Mouse (Mus musculus): ENCODE results near the gene Flcn. TPM values are rescaled to one million over a fixed set of nuclear protein-coding genes. Genes with fewer than 3 reads are reported as not detected.

Gene Flcn
- polyA plus RNA-seq, 1 experiment from 2014 or later: 32.6 TPM

DNA sequence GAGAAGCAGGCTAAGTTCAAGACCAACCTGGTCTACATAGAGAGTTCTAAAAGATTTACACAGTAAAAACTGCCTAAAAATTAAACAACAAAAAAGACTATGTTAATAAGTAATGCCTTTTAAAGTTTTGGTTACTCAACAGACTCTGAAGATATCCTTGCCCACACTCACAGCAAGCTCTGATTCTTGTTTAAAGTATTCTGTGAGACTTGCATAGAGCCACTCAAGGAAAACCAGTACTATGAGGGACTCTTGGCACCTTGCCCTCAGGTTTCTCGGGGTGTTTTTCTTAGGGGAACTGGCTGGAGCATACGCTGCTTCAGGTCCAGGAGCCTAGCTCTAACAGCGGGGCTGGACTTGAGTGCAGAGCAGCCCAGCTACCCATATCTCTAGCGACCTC is 30.4 kb downstream of the Flcn start:
- Histone ChIP-seq H3K9ac (no peak overlapping the region), H3K27me3 (no peaks in the 10 kb centered on the region), H3K9me3 (replicated peaks) (no peaks in the 10 kb centered on the region), H3K4me3 (no peak overlapping the region), H3K4me1 (replicated peaks) (peaks cover 14% of the 10 kb centered on the region), H3K27ac (no peak overlapping the region), H3K4me2 (no peak overlapping the region), H3K36me3 (peaks cover 38% of the 10 kb centered on the region)
- 73% methylated on average over 4 of the region's 4 CpGs for WGBS
- no peak for ATAC-seq (replicated peaks; ENCODE audit: insufficient number of reproducible peaks, insufficient read depth, low FRiP score, low read depth)

DNA sequence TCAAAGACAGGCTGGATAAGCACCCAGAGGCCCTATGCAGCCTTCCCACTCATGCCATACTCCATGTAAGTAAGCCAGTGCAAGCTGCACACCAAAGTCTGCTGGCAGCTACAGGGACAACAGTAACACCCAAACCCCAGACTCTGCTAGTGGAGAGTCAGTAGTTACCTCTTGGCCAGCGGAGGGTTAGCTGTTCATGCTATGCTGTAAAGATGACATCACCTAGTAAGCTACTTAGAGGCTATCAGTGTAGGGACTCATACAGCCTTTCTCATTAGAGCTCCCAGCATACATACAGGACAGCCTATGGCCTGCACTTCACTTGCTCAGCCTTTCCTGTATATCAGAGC is 31.0 kb downstream of the Flcn start:
- H3K4me2 ChIP-seq: no peak overlapping the region
- no peak overlapping the region for H3K27ac ChIP-seq
- H3K27me3 ChIP-seq: no peaks in the 10 kb centered on the region
- H3K36me3 ChIP-seq: peaks cover 43% of the 10 kb centered on the region
- WGBS: 53% methylated on average over 1 of the region's 1 CpGs
- H3K9me3 ChIP-seq (replicated peaks): no peaks in the 10 kb centered on the region
- ATAC-seq (replicated peaks; ENCODE audit: insufficient number of reproducible peaks, insufficient read depth, low FRiP score, low read depth): 0 out of 2 replicates have a peak, but pooled peaks have one; percentile 14
- no peak overlapping the region for H3K9ac ChIP-seq
- H3K4me1 ChIP-seq (replicated peaks): peaks cover 14% of the 10 kb centered on the region
- H3K4me3 ChIP-seq: no peak overlapping the region

- Histone ChIP-seq H3K4me3 (no peak overlapping the region), H3K9ac (no peak overlapping the region), H3K4me1 (replicated peaks) (peaks cover 14% of the 10 kb centered on the region), H3K27me3 (no peaks in the 10 kb centered on the region), H3K36me3 (peaks cover 48% of the 10 kb centered on the region), H3K4me2 (no peak overlapping the region), H3K9me3 (replicated peaks) (no peaks in the 10 kb centered on the region), H3K27ac (no peak overlapping the region)
- ATAC-seq (replicated peaks; ENCODE audit: insufficient number of reproducible peaks, insufficient read depth, low FRiP score, low read depth): 0 out of 2 replicates have a peak, but pooled peaks have one; percentile 50
- 52% methylated on average over 9 of the region's 9 CpGs for WGBS
Measured at GRCm38 (mm10) chr11:59778181-59778873, 31.5 kb downstream of the Flcn start.

GRCm38 (mm10) chr11:59777259-59777658 is 32.6 kb downstream of the Flcn start:
- 75% methylated on average over 5 of the region's 5 CpGs for WGBS
- Histone ChIP-seq H3K9me3 (replicated peaks) (no peaks in the 10 kb centered on the region), H3K4me3 (no peak overlapping the region), H3K4me2 (no peak overlapping the region), H3K9ac (no peak overlapping the region), H3K4me1 (replicated peaks) (peaks cover 12% of the 10 kb centered on the region), H3K27ac (no peak overlapping the region), H3K27me3 (no peaks in the 10 kb centered on the region), H3K36me3 (peaks cover 51% of the 10 kb centered on the region)
- no peak for ATAC-seq (replicated peaks; ENCODE audit: insufficient number of reproducible peaks, insufficient read depth, low FRiP score, low read depth)

DNA sequence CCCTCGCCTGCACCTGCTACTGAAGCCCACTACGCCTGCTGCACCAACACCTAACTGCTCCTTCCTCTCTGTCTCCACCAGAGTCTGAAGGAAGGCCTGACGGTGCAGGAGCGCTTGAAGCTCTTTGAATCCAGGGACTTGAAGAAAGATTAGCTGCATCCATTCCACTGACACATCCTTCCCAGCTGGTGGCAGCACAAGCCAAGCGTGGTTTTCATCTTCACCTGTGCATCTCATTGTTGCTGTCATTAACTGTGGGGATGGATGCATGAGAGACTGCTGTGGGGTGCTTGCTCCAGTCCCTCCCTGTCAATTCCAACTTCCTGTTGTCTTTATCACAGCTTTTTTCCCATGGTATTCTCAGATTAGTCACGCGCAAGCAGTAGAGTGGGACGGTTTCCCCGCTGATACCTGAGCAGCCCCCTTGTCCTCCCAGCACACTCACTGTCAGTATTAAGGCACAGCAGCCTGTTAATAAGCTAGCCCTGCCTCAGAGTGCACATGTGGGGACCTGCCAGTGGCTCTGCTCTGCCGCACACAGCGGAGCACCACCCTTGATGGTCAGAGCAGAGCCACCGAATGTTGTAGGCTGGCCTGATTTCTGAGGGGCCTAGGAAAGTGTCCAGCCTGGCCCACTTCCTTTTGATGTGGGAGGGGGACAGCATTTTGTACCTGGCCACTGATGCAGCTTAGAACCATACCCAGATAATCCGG is 34.2 kb downstream of the Flcn start:
- H3K4me1 ChIP-seq (replicated peaks): peaks cover 12% of the 10 kb centered on the region
- no peak overlapping the region for H3K4me3 ChIP-seq
- no peak overlapping the region for H3K9ac ChIP-seq
- no peak overlapping the region for H3K4me2 ChIP-seq
- no peak for ATAC-seq (replicated peaks; ENCODE audit: insufficient number of reproducible peaks, insufficient read depth, low FRiP score, low read depth)
- H3K9me3 ChIP-seq (replicated peaks): no peaks in the 10 kb centered on the region
- H3K27ac ChIP-seq: no peak overlapping the region
- H3K27me3 ChIP-seq: no peaks in the 10 kb centered on the region
- H3K36me3 ChIP-seq: peaks cover 68% of the 10 kb centered on the region
- WGBS: 88% methylated on average over 13 of the region's 13 CpGs

- H3K4me2 ChIP-seq: no peak overlapping the region
- WGBS: 74% methylated on average over 4 of the region's 4 CpGs
Measured at GRCm38 (mm10) chr11:59774522-59774921, 35.3 kb downstream of the Flcn start.

DNA sequence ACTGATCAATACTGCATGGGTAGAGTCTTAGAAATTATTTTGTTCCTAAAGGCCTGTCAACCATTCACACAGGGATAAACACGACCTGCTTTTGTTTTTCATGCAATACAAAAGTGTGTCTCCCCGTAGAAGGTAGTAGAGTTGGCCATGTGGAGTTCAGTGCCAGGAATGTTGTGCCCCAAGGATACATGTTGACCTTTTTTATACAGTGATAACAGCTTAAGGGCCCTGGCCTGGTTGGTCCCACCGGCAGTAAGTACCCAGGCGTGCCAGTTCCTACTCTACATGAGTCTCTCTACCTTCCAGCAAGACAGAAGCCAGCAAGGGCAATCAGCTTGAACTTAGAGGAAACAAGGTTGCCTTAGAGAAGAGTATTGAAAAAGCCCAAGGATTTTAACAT is 36.9 kb downstream of the Flcn start:
- H3K9me3 ChIP-seq (replicated peaks): no peaks in the 10 kb centered on the region
- H3K36me3 ChIP-seq: peaks cover 85% of the 10 kb centered on the region
- 50% methylated on average over 4 of the region's 4 CpGs for WGBS
- H3K27ac ChIP-seq: no peak overlapping the region
- no peak overlapping the region for H3K4me3 ChIP-seq
- H3K4me2 ChIP-seq: no peak overlapping the region
- ATAC-seq (replicated peaks; ENCODE audit: insufficient number of reproducible peaks, insufficient read depth, low FRiP score, low read depth): no peak
- H3K9ac ChIP-seq: no peak overlapping the region
- H3K27me3 ChIP-seq: no peaks in the 10 kb centered on the region
- peaks cover 10% of the 10 kb centered on the region for H3K4me1 ChIP-seq (replicated peaks)

More at GRCm38 (mm10) chr11:59774522-59774921, 35.3 kb downstream of the Flcn start:
- Histone ChIP-seq H3K36me3 (peaks cover 76% of the 10 kb centered on the region), H3K4me3 (no peak overlapping the region), H3K4me1 (replicated peaks) (peaks cover 13% of the 10 kb centered on the region), H3K27ac (no peak overlapping the region), H3K9ac (no peak overlapping the region), H3K9me3 (replicated peaks) (no peaks in the 10 kb centered on the region), H3K27me3 (no peaks in the 10 kb centered on the region)
- no peak for ATAC-seq (replicated peaks; ENCODE audit: insufficient number of reproducible peaks, insufficient read depth, low FRiP score, low read depth)

GRCm38 (mm10) chr11:59772291-59772690 is 37.5 kb downstream of the Flcn start:
- H3K4me3 ChIP-seq: no peak overlapping the region
- H3K27me3 ChIP-seq: no peaks in the 10 kb centered on the region
- no peak for ATAC-seq (replicated peaks; ENCODE audit: insufficient number of reproducible peaks, insufficient read depth, low FRiP score, low read depth)
- H3K36me3 ChIP-seq: peaks cover 85% of the 10 kb centered on the region
- no peak overlapping the region for H3K4me2 ChIP-seq
- no peaks in the 10 kb centered on the region for H3K9me3 ChIP-seq (replicated peaks)
- WGBS: 75% methylated on average over 2 of the region's 2 CpGs
- no peak overlapping the region for H3K9ac ChIP-seq
- no peak overlapping the region for H3K27ac ChIP-seq
- H3K4me1 ChIP-seq (replicated peaks): peaks cover 10% of the 10 kb centered on the region

- peaks cover 85% of the 10 kb centered on the region for H3K36me3 ChIP-seq
- 70% methylated on average over 7 of the region's 7 CpGs for WGBS
- no peak overlapping the region for H3K4me3 ChIP-seq
- H3K27me3 ChIP-seq: no peaks in the 10 kb centered on the region
- H3K27ac ChIP-seq: no peak overlapping the region
- H3K4me2 ChIP-seq: no peak overlapping the region
- H3K9ac ChIP-seq: no peak overlapping the region
- ATAC-seq (replicated peaks; ENCODE audit: insufficient number of reproducible peaks, insufficient read depth, low FRiP score, low read depth): no peak
- peaks cover 10% of the 10 kb centered on the region for H3K4me1 ChIP-seq (replicated peaks)
- H3K9me3 ChIP-seq (replicated peaks): no peaks in the 10 kb centered on the region
Measured at GRCm38 (mm10) chr11:59770753-59771152, 39.1 kb downstream of the Flcn start.

GRCm38 (mm10) chr11:59769738-59770137 is 40.1 kb downstream of the Flcn start:
- Histone ChIP-seq H3K27me3 (no peaks in the 10 kb centered on the region), H3K36me3 (peaks cover 84% of the 10 kb centered on the region), H3K4me1 (replicated peaks) (peaks cover 10% of the 10 kb centered on the region), H3K4me2 (no peak overlapping the region), H3K27ac (peak overlapping the region; percentile 11; the same call in 1 of the 2 replicates), H3K4me3 (no peak overlapping the region), H3K9me3 (replicated peaks) (no peaks in the 10 kb centered on the region), H3K9ac (no peak overlapping the region)
- WGBS: 30% methylated on average over 6 of the region's 6 CpGs
- no peak; the same call in 1 of the 2 replicates for ATAC-seq (replicated peaks; ENCODE audit: insufficient number of reproducible peaks, insufficient read depth, low FRiP score, low read depth)

DNA sequence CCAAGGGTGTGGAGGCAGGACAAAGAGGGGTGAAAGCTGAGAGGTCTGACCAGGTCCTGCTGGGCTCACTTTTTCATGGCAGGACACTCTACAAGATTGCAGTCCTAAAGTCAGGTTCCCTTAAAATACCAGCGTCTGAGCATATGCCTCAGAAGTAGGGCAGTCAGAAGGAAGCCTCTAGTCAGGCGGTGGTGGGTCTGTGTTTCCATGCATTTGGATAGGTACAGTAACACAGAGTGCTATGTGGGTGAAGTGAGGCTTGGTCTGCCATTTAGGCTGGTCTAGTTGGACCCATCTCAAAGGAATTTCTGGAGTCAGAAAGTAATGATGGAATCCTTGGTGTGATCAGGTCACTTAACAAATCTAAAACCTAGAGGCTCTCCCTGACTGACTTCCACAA is 40.5 kb downstream of the Flcn start:
- 79% methylated on average over 2 of the region's 2 CpGs for WGBS
- Histone ChIP-seq H3K4me1 (replicated peaks) (peaks cover 10% of the 10 kb centered on the region), H3K27me3 (no peaks in the 10 kb centered on the region), H3K27ac (peak overlapping the region; percentile 13; the same call in 1 of the 2 replicates), H3K4me3 (no peak overlapping the region), H3K36me3 (peaks cover 84% of the 10 kb centered on the region), H3K9ac (no peak overlapping the region), H3K9me3 (replicated peaks) (no peaks in the 10 kb centered on the region), H3K4me2 (no peak overlapping the region)
- ATAC-seq (replicated peaks; ENCODE audit: insufficient number of reproducible peaks, insufficient read depth, low FRiP score, low read depth): no peak

DNA sequence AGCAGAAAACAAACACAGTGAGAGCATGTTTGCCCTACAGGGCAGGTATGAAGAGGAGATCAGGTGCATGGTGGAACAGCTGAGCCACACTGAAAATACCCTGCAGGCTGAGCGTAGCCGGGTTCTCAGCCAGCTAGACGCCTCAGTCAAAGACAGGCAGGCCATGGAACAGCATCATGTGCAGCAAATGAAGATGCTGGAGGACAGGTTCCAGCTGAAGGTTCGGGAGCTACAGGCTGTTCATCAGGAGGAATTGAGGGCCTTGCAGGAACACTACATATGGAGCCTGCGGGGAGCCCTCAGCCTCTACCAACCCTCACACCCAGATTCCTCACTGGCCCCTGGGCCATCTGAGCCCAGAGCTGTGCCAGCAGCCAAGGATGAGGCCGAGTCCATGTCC is 49.0 kb downstream of the Flcn start:
- H3K4me3 ChIP-seq: no peak overlapping the region
- H3K36me3 ChIP-seq: peaks cover 78% of the 10 kb centered on the region
- peaks cover 26% of the 10 kb centered on the region for H3K4me1 ChIP-seq (replicated peaks)
- H3K27ac ChIP-seq: no peak overlapping the region
- WGBS: 95% methylated on average over 6 of the region's 6 CpGs
- no peaks in the 10 kb centered on the region for H3K27me3 ChIP-seq
- no peak for ATAC-seq (replicated peaks; ENCODE audit: insufficient number of reproducible peaks, insufficient read depth, low FRiP score, low read depth)
- H3K4me2 ChIP-seq: no peak overlapping the region
- no peaks in the 10 kb centered on the region for H3K9me3 ChIP-seq (replicated peaks)
- no peak overlapping the region for H3K9ac ChIP-seq
